Mouse (Mus musculus) frontal cortex, postnatal 10 days (tissue): ENCODE measurements around the gene Pnmal2.
A peak's percentile ranks its signal among the peaks of the same experiment; 100 is the strongest.
"Not testable (repeated sequence)": the region's sequence is repeated elsewhere in the genome, so short reads cannot be mapped to it uniquely, and the experiment has no call there.

Source experiments
- DNase-seq, 2 experiments: peaks; one replicate each; pipeline ENCODE4 v3.0.0; 2022; ENCODE audit warnings: low spot score in 2 of 2, mixed read lengths in 1 of 2

Pnmal2 gene

GRCm38 (mm10) chr7:16944808-16945315 lies 380 bp downstream of the Pnmal2 start:
- no peak for DNase-seq

GRCm38 (mm10) chr7:16945419-16945818 lies 937 bp downstream of the Pnmal2 start:
- DNase-seq, result no peak

- DNase-seq, result no peak
Measured at GRCm38 (mm10) chr7:16946441-16947348, 2.2 kb downstream of the Pnmal2 start.

- no peak for DNase-seq
Measured at GRCm38 (mm10) chr7:16947349-16947895, 2.9 kb downstream of the Pnmal2 start.

- no peak for DNase-seq
Measured at GRCm38 (mm10) chr7:16947959-16948361, 3.5 kb downstream of the Pnmal2 start.

GRCm38 (mm10) chr7:16948923-16949458 lies 4.5 kb downstream of the Pnmal2 start:
- DNase-seq, result no peak

GRCm38 (mm10) chr7:16949908-16950841 lies 5.7 kb downstream of the Pnmal2 start:
- peak in 1 of 2 experiments; percentile 82 for DNase-seq

- peak; percentile 79 to 84 for DNase-seq
Measured at GRCm38 (mm10) chr7:16950861-16951635, 6.6 kb downstream of the Pnmal2 start.

- DNase-seq, result not testable (repeated sequence)
Measured at GRCm38 (mm10) chr7:16953776-16954175, 9.3 kb downstream of the Pnmal2 start.

GRCm38 (mm10) chr7:16955712-16956111 lies 11.2 kb downstream of the Pnmal2 start:
- DNase-seq, result no peak

- DNase-seq, result no peak
Measured at GRCm38 (mm10) chr7:16956410-16957265, 12.2 kb downstream of the Pnmal2 start.

GRCm38 (mm10) chr7:16959539-16960187 lies 15.2 kb downstream of the Pnmal2 start, which contains the start of gene Pnmal1:
Gene Pnmal1, plus strand, starts transcription at chr7:16959679.
- DNase-seq, result peak; percentile 90 to 91

GRCm38 (mm10) chr7:16961678-16962077 lies 17.2 kb downstream of the Pnmal2 start:
- DNase-seq, result no peak

GRCm38 (mm10) chr7:16968414-16968813 lies 23.9 kb downstream of the Pnmal2 start:
- DNase-seq, result no peak

GRCm38 (mm10) chr7:16971160-16971559 lies 26.7 kb downstream of the Pnmal2 start:
- DNase-seq, result no peak

- DNase-seq, result no peak
Measured at GRCm38 (mm10) chr7:16974018-16974417, 29.5 kb downstream of the Pnmal2 start.

- no peak for DNase-seq
Measured at GRCm38 (mm10) chr7:16976298-16976697, 31.8 kb downstream of the Pnmal2 start.

GRCm38 (mm10) chr7:16978173-16978572 lies 33.7 kb downstream of the Pnmal2 start:
- DNase-seq, result no peak

- no peak for DNase-seq
Measured at GRCm38 (mm10) chr7:16978593-16978992, 34.1 kb downstream of the Pnmal2 start.
